Mouse (Mus musculus) gastrocnemius, adult 18-20 months (tissue): ENCODE measurements around the gene Pde4c. TPM values are rescaled to one million over a fixed set of nuclear protein-coding genes. Genes with fewer than 3 reads are reported as not detected.
A peak's percentile ranks its signal among the peaks of the same experiment; 100 is the strongest.

Source experiments
- DNase-seq: peaks from one replicate; pipeline ENCODE4 v3.0.0; 2021; ENCODE audit warnings: low spot score
- total RNA-seq, 2 experiments: library from RNA; stranded (reverse); gene quantifications; 2 replicates each; pipeline ENCODE4 v1.2.3; 2021

Gene Pde4c
- total RNA-seq, 2 experiments from 2014 or later: 1.3 to 1.6 TPM

GRCm38 (mm10) chr8:70697366-70698250 lies 25.9 kb upstream of the Pde4c start:
- DNase-seq: no peak

- peak; percentile 99 for DNase-seq
Measured at GRCm38 (mm10) chr8:70698310-70699109, 25.0 kb upstream of the Pde4c start, which contains the start of gene Jund. Jund (plus strand) TSS chr8:70698949.

GRCm38 (mm10) chr8:70699116-70699833 lies 24.2 kb upstream of the Pde4c start:
- peak; percentile 52 for DNase-seq

GRCm38 (mm10) chr8:70699834-70700554 lies 23.5 kb upstream of the Pde4c start:
- DNase-seq: peak; percentile 78

GRCm38 (mm10) chr8:70700555-70700922 lies 23.0 kb upstream of the Pde4c start:
- DNase-seq: peak; percentile 93

- no peak for DNase-seq
Measured at GRCm38 (mm10) chr8:70701048-70701981, 22.2 kb upstream of the Pde4c start.

- no peak for DNase-seq
Measured at GRCm38 (mm10) chr8:70701982-70702841, 21.3 kb upstream of the Pde4c start.

GRCm38 (mm10) chr8:70702842-70703182 lies 20.7 kb upstream of the Pde4c start:
- DNase-seq: peak; percentile 91

- DNase-seq: no peak
Measured at GRCm38 (mm10) chr8:70703287-70703686, 20.2 kb upstream of the Pde4c start, which contains the start of gene Iqcn. Iqcn (plus strand) TSS chr8:70703457.

- DNase-seq: peak; percentile 65
Measured at GRCm38 (mm10) chr8:70708281-70708680, 15.2 kb upstream of the Pde4c start.

GRCm38 (mm10) chr8:70709794-70710193 lies 13.7 kb upstream of the Pde4c start:
- DNase-seq: no peak

- DNase-seq: peak; percentile 68
Measured at GRCm38 (mm10) chr8:70710296-70710695, 13.2 kb upstream of the Pde4c start.

- no peak for DNase-seq
Measured at GRCm38 (mm10) chr8:70711041-70711440, 12.5 kb upstream of the Pde4c start.

- no peak for DNase-seq
Measured at GRCm38 (mm10) chr8:70713991-70714390, 9.5 kb upstream of the Pde4c start.

- DNase-seq: no peak
Measured at GRCm38 (mm10) chr8:70715086-70715485, 8.4 kb upstream of the Pde4c start.

GRCm38 (mm10) chr8:70716521-70717400 lies 6.8 kb upstream of the Pde4c start:
- DNase-seq: no peak

- DNase-seq: no peak
Measured at GRCm38 (mm10) chr8:70718297-70718696, 5.2 kb upstream of the Pde4c start, which contains the start of gene Gm3336. Gm3336 (plus strand) TSS chr8:70718543.

GRCm38 (mm10) chr8:70719796-70720270 lies 3.7 kb upstream of the Pde4c start:
- DNase-seq: no peak
